Mouse (Mus musculus) neural tube, embryonic 15.5 days (tissue): ENCODE data around the gene Cage1. TPM values are rescaled to one million over a fixed set of nuclear protein-coding genes. Genes with fewer than 3 reads are reported as not detected.

Experiments
- ATAC-seq: fragments of 200-750 bp; cut with Nextera tagmentation; 2 replicates; pipeline ENCODE4 v1.8.0; 2017; ENCODE audit warnings: mild to moderate bottlenecking, moderate TSS enrichment, moderate library complexity; ENCODE audit not compliant: low FRiP score
- H3K27ac ChIP-seq: fragments of 300-500 bp; sonication (generic); replicated peaks from 2 replicates; pipeline ENCODE4 v1.5.1; 2015; ENCODE audit warnings: mild to moderate bottlenecking, inconsistent platforms
- H3K27me3 ChIP-seq: fragments of 300-500 bp; sonication (generic); replicated peaks from 2 replicates; pipeline ENCODE4 v1.6.1; 2015; ENCODE audit warnings: inconsistent platforms
- H3K36me3 ChIP-seq: fragments of 300-500 bp; sonication (generic); 2 replicates; pipeline ENCODE4 v1.6.1; 2015; ENCODE audit warnings: inconsistent platforms
- H3K4me1 ChIP-seq: fragments of 300-500 bp; sonication (generic); 2 replicates; pipeline ENCODE4 v1.6.1; 2015; ENCODE audit warnings: inconsistent platforms
- H3K4me2 ChIP-seq: fragments of 300-500 bp; sonication (generic); 2 replicates; pipeline ENCODE4 v1.6.1; 2015; ENCODE audit warnings: inconsistent platforms, mild to moderate bottlenecking, moderate library complexity
- H3K4me3 ChIP-seq: fragments of 300-500 bp; sonication (generic); replicated peaks from 2 replicates; pipeline ENCODE4 v1.5.1; 2015; ENCODE audit warnings: mild to moderate bottlenecking, inconsistent platforms
- H3K9ac ChIP-seq: fragments of 300-500 bp; sonication (generic); replicated peaks from 2 replicates; pipeline ENCODE4 v1.6.1; 2015; ENCODE audit warnings: mild to moderate bottlenecking, inconsistent platforms
- H3K9me3 ChIP-seq: fragments of 300-500 bp; sonication (generic); replicated peaks from 2 replicates; pipeline ENCODE4 v1.6.1; 2016; ENCODE audit warnings: inconsistent platforms
- WGBS: fragments of 180-500 bp; shearing (Covaris S2); methylation state at CpG from one replicate; pipeline ENCODE4 v1.1.7; 2015; ENCODE audit warnings: mixed read lengths; 5-methylcytosine and 5-hydroxymethylcytosine counted together
- polyA plus RNA-seq: library from polyadenylated mRNA; unstranded; fragments of >200 nt; fragmentation: Nextera tagmentation; extraction: Ambion mirVana; gene quantifications from 2 replicates; pipeline ENCODE4 v1.2.1, GENCODE M21; 2015

The Cage1 gene
- polyA plus RNA-seq, 1 experiment from 2014 or later, result 2.6 TPM

- Histone ChIP-seq H3K9ac (no peak overlapping the region), H3K4me2 (no peak overlapping the region), H3K4me1 (no peaks in the 10 kb centered on the region), H3K9me3 (no peaks in the 10 kb centered on the region), H3K27me3 (no peaks in the 10 kb centered on the region), H3K36me3 (no peaks in the 10 kb centered on the region), H3K4me3 (no peak overlapping the region), H3K27ac (no peak overlapping the region)
- ATAC-seq, result no peak
- 91% methylated on average over 2 of the region's 2 CpGs for WGBS
Measured at GRCm38 (mm10) chr13:38007972-38008371, 28.9 kb downstream of the Cage1 start.

- Histone ChIP-seq H3K9ac (no peak overlapping the region), H3K4me3 (no peak overlapping the region), H3K4me2 (no peak overlapping the region), H3K9me3 (no peaks in the 10 kb centered on the region), H3K4me1 (no peaks in the 10 kb centered on the region), H3K27ac (no peak overlapping the region), H3K27me3 (0 out of 2 replicates have a peak, but pooled peaks cover 2% of the 10 kb centered on the region), H3K36me3 (no peaks in the 10 kb centered on the region)
- no peak for ATAC-seq
- 42% methylated on average over 1 of the region's 1 CpGs for WGBS
Measured at GRCm38 (mm10) chr13:38002461-38002860, 34.4 kb downstream of the Cage1 start.

- Histone ChIP-seq H3K27ac (no peak overlapping the region), H3K4me3 (no peak overlapping the region), H3K4me2 (no peak overlapping the region), H3K36me3 (no peaks in the 10 kb centered on the region), H3K27me3 (0 out of 2 replicates have a peak, but pooled peaks cover 2% of the 10 kb centered on the region), H3K9ac (no peak overlapping the region), H3K9me3 (no peaks in the 10 kb centered on the region), H3K4me1 (peaks cover 2% of the 10 kb centered on the region; the same call in 1 of the 2 replicates)
- WGBS, result 79% methylated on average over 3 of the region's 3 CpGs
- no peak for ATAC-seq
Measured at GRCm38 (mm10) chr13:37999713-38000112, 37.2 kb downstream of the Cage1 start.

- Histone ChIP-seq H3K27ac (peak overlapping the region; percentile 79), H3K36me3 (peaks cover 19% of the 10 kb centered on the region), H3K27me3 (no peaks in the 10 kb centered on the region), H3K4me3 (peak overlapping the region; percentile 98), H3K4me1 (peaks cover 14% of the 10 kb centered on the region), H3K4me2 (peak overlapping the region; percentile 70), H3K9me3 (no peaks in the 10 kb centered on the region), H3K9ac (peak overlapping the region; percentile 32; the same call in 1 of the 2 replicates)
- ATAC-seq, result peak; percentile 59
- 20% methylated on average over 7 of the region's 7 CpGs for WGBS
Measured at GRCm38 (mm10) chr13:37994405-37994749, 42.5 kb downstream of the Cage1 start.

GRCm38 (mm10) chr13:37993704-37994404 lies 43.0 kb downstream of the Cage1 start, which contains the start of gene Ssr1:
Gene Ssr1, minus strand, starts transcription at chr13:37994217.
- ATAC-seq, result peak; percentile 99
- peak within 1 kb of the TSS; percentile 98 for H3K4me3 ChIP-seq
- H3K36me3 ChIP-seq, result peaks cover 24% of the 10 kb centered on the region
- H3K4me2 ChIP-seq, result peak within 1 kb of the TSS; percentile 70
- WGBS, result under 1% methylated on average over 85 of the region's 89 CpGs
- peak within 1 kb of the TSS; percentile 94 for H3K27ac ChIP-seq
- H3K9ac ChIP-seq, result peak within 1 kb of the TSS; percentile 92
- H3K4me1 ChIP-seq, result peaks cover 14% of the 10 kb centered on the region
- H3K27me3 ChIP-seq, result no peaks in the 10 kb centered on the region
- H3K9me3 ChIP-seq, result no peaks in the 10 kb centered on the region

- H3K4me2 ChIP-seq, result peak overlapping the region; percentile 70
- peaks cover 14% of the 10 kb centered on the region for H3K4me1 ChIP-seq
- ATAC-seq, result no peak
- WGBS, result under 1% methylated on average over 17 of the region's 17 CpGs
- peak overlapping the region; percentile 92 for H3K9ac ChIP-seq
- peaks cover 29% of the 10 kb centered on the region for H3K36me3 ChIP-seq
- no peaks in the 10 kb centered on the region for H3K9me3 ChIP-seq
- peak overlapping the region; percentile 98 for H3K4me3 ChIP-seq
- peak overlapping the region; percentile 94 for H3K27ac ChIP-seq
- H3K27me3 ChIP-seq, result no peaks in the 10 kb centered on the region
Measured at GRCm38 (mm10) chr13:37993376-37993703, 43.5 kb downstream of the Cage1 start.

GRCm38 (mm10) chr13:37992638-37993371 lies 44.1 kb downstream of the Cage1 start:
- Histone ChIP-seq H3K27me3 (no peaks in the 10 kb centered on the region), H3K9ac (peak overlapping the region; percentile 92), H3K9me3 (no peaks in the 10 kb centered on the region), H3K4me1 (peaks cover 14% of the 10 kb centered on the region), H3K27ac (peak overlapping the region; percentile 94; the same call in 1 of the 2 replicates), H3K36me3 (peaks cover 33% of the 10 kb centered on the region), H3K4me2 (peak overlapping the region; percentile 70), H3K4me3 (peak overlapping the region; percentile 98)
- no peak for ATAC-seq
- WGBS, result 14% methylated on average over 10 of the region's 10 CpGs

GRCm38 (mm10) chr13:37989701-37990100 lies 47.2 kb downstream of the Cage1 start:
- peaks cover 59% of the 10 kb centered on the region for H3K36me3 ChIP-seq

GRCm38 (mm10) chr13:37986166-37986565 lies 50.7 kb downstream of the Cage1 start:
- Histone ChIP-seq H3K9ac (no peak overlapping the region), H3K27me3 (no peaks in the 10 kb centered on the region), H3K27ac (no peak overlapping the region), H3K4me1 (no peaks in the 10 kb centered on the region), H3K9me3 (no peaks in the 10 kb centered on the region), H3K4me2 (no peak overlapping the region), H3K4me3 (no peak overlapping the region), H3K36me3 (peaks cover 81% of the 10 kb centered on the region)
- WGBS, result 80% methylated on average over 10 of the region's 10 CpGs
- ATAC-seq, result no peak

More at GRCm38 (mm10) chr13:37989701-37990100, 47.2 kb downstream of the Cage1 start:
- peaks cover 12% of the 10 kb centered on the region for H3K4me1 ChIP-seq
- no peak overlapping the region for H3K4me3 ChIP-seq
- H3K27ac ChIP-seq, result no peak overlapping the region
- H3K27me3 ChIP-seq, result no peaks in the 10 kb centered on the region
- ATAC-seq, result no peak
- H3K9ac ChIP-seq, result no peak overlapping the region
- H3K9me3 ChIP-seq, result no peaks in the 10 kb centered on the region
- WGBS, result 93% methylated on average over 8 of the region's 8 CpGs
- H3K4me2 ChIP-seq, result no peak overlapping the region

- Histone ChIP-seq H3K9ac (no peak overlapping the region), H3K27me3 (no peaks in the 10 kb centered on the region), H3K9me3 (no peaks in the 10 kb centered on the region), H3K27ac (no peak overlapping the region), H3K4me1 (no peaks in the 10 kb centered on the region), H3K4me3 (no peak overlapping the region), H3K36me3 (peaks cover 76% of the 10 kb centered on the region), H3K4me2 (no peak overlapping the region)
- no peak for ATAC-seq
- WGBS, result 94% methylated on average over 5 of the region's 5 CpGs
Measured at GRCm38 (mm10) chr13:37981063-37981462, 55.8 kb downstream of the Cage1 start.

GRCm38 (mm10) chr13:37980346-37980745 lies 56.5 kb downstream of the Cage1 start:
- WGBS, result 97% methylated on average over 10 of the region's 10 CpGs
- peaks cover 70% of the 10 kb centered on the region for H3K36me3 ChIP-seq
- no peaks in the 10 kb centered on the region for H3K9me3 ChIP-seq
- no peak overlapping the region for H3K9ac ChIP-seq
- no peak overlapping the region for H3K4me3 ChIP-seq
- no peak overlapping the region for H3K27ac ChIP-seq
- no peaks in the 10 kb centered on the region for H3K4me1 ChIP-seq
- no peaks in the 10 kb centered on the region for H3K27me3 ChIP-seq
- no peak overlapping the region for H3K4me2 ChIP-seq
- no peak for ATAC-seq

GRCm38 (mm10) chr13:37979506-37979905 lies 57.4 kb downstream of the Cage1 start:
- H3K4me1 ChIP-seq, result no peaks in the 10 kb centered on the region
- no peak overlapping the region for H3K9ac ChIP-seq
- no peaks in the 10 kb centered on the region for H3K9me3 ChIP-seq
- no peaks in the 10 kb centered on the region for H3K27me3 ChIP-seq
- no peak overlapping the region for H3K4me3 ChIP-seq
- no peak overlapping the region for H3K4me2 ChIP-seq
- H3K27ac ChIP-seq, result no peak overlapping the region
- ATAC-seq, result no peak
- H3K36me3 ChIP-seq, result peaks cover 65% of the 10 kb centered on the region
- WGBS, result 84% methylated on average over 12 of the region's 12 CpGs
